Mouse (Mus musculus) inflammation-experienced regulatory T-cells, adult 16 weeks (primary cell): ENCODE measurements around the gene Gm7356. TPM values are rescaled to one million over a fixed set of nuclear protein-coding genes. Genes with fewer than 3 reads are reported as not detected.

ENCODE experiments used
- polyA plus RNA-seq: library from polyadenylated mRNA; unstranded; fragments of 100-300 nt; shearing (Covaris generic); gene quantifications from one replicate; pipeline ENCODE4 v1.2.1, GENCODE M21; 2017

Gene Gm7356
- polyA plus RNA-seq: not detected

GRCm38 (mm10) chr17:14003604-14004003 lies at the start of gene Gm7356:
TSS of gene Gm7356 (minus strand) at chr17:14003704.

Other genes starting within 250 kb of the Gm7356 start
- 2.2 TPM for gene Afdn, start 243.2 kb downstream of the Gm7356 start, polyA plus RNA-seq
- not detected for gene Tcte2, start 241.9 kb downstream of the Gm7356 start, polyA plus RNA-seq
- not detected for gene Gm7168, start 55.3 kb downstream of the Gm7356 start, polyA plus RNA-seq
- not detected for gene Gm7358, start 55.8 kb upstream of the Gm7356 start, polyA plus RNA-seq
- gene Dact2, start 200.6 kb upstream of the Gm7356 start, polyA plus RNA-seq: not detected